Mouse (Mus musculus): ENCODE results near the gene Dctn3. TPM values are rescaled to one million over a fixed set of nuclear protein-coding genes. Genes with fewer than 3 reads are reported as not detected.
"Not testable (repeated sequence)": the region's sequence is repeated elsewhere in the genome, so short reads cannot be mapped to it uniquely, and the experiment has no call there.

Dctn3 gene
- polyA plus RNA-seq, 1 experiment from 2014 or later, result 56.9 TPM

GRCm38 (mm10) chr4:41696930-41697841 is 25.8 kb downstream of the Dctn3 start, which contains the start of gene Cntfr:
Cntfr (minus strand) TSS chr4:41697089.
- H3K36me3 ChIP-seq (ENCODE audit: control insufficient read depth, insufficient read depth); H3K4me2 ChIP-seq (ENCODE audit: low read depth, low read length); H3K27me3 ChIP-seq (ENCODE audit: control insufficient read depth, insufficient read depth, low read depth, low read length); H3K27ac ChIP-seq (ENCODE audit: low read length); ATAC-seq (ENCODE audit: low read depth); H3K9me3 ChIP-seq (replicated peaks; ENCODE audit: control insufficient read depth, low read length); H3K4me1 ChIP-seq (ENCODE audit: control insufficient read depth, low read depth, low read length); H3K4me3 ChIP-seq (ENCODE audit: low read depth, low read length); H3K9ac ChIP-seq (ENCODE audit: low read depth, low read length): not testable (repeated sequence)
- WGBS (ENCODE audit: insufficient replicate concordance), result 13% methylated on average over 23 of the region's 40 CpGs

- H3K27me3 ChIP-seq (ENCODE audit: control insufficient read depth, insufficient read depth, low read depth, low read length); H3K27ac ChIP-seq (ENCODE audit: low read length): not testable (repeated sequence)
- 11% methylated on average over 11 of the region's 15 CpGs for WGBS (ENCODE audit: insufficient replicate concordance)
These were observed 26.5 kb downstream of the Dctn3 start for GRCm38 (mm10) chr4:41696452-41696851.

GRCm38 (mm10) chr4:41695800-41696199 is 27.2 kb downstream of the Dctn3 start:
- H3K9ac ChIP-seq (ENCODE audit: low read depth, low read length); H3K36me3 ChIP-seq (ENCODE audit: control insufficient read depth, insufficient read depth); H3K9me3 ChIP-seq (replicated peaks; ENCODE audit: control insufficient read depth, low read length); H3K4me1 ChIP-seq (ENCODE audit: control insufficient read depth, low read depth, low read length); ATAC-seq (ENCODE audit: low read depth); H3K4me3 ChIP-seq (ENCODE audit: low read depth, low read length); H3K27ac ChIP-seq (ENCODE audit: low read length); H3K4me2 ChIP-seq (ENCODE audit: low read depth, low read length); H3K27me3 ChIP-seq (ENCODE audit: control insufficient read depth, insufficient read depth, low read depth, low read length): not testable (repeated sequence)
- WGBS (ENCODE audit: insufficient replicate concordance), result 4% methylated on average over 11 of the region's 38 CpGs

More at GRCm38 (mm10) chr4:41696452-41696851, 26.5 kb downstream of the Dctn3 start:
- H3K4me3 ChIP-seq (ENCODE audit: low read depth, low read length); H3K9me3 ChIP-seq (replicated peaks; ENCODE audit: control insufficient read depth, low read length); H3K4me2 ChIP-seq (ENCODE audit: low read depth, low read length); ATAC-seq (ENCODE audit: low read depth); H3K4me1 ChIP-seq (ENCODE audit: control insufficient read depth, low read depth, low read length); H3K9ac ChIP-seq (ENCODE audit: low read depth, low read length); H3K36me3 ChIP-seq (ENCODE audit: control insufficient read depth, insufficient read depth): not testable (repeated sequence)

- 5% methylated on average over 4 of the region's 4 CpGs for WGBS (ENCODE audit: insufficient replicate concordance)
- not testable (repeated sequence) for ATAC-seq (ENCODE audit: low read depth)
These were observed 29.5 kb downstream of the Dctn3 start for GRCm38 (mm10) chr4:41693511-41693910.

GRCm38 (mm10) chr4:41690014-41690413 is 33.0 kb downstream of the Dctn3 start:
- not testable (repeated sequence) for H3K27me3 ChIP-seq (ENCODE audit: control insufficient read depth, insufficient read depth, low read depth, low read length); H3K4me2 ChIP-seq (ENCODE audit: low read depth, low read length); H3K4me1 ChIP-seq (ENCODE audit: control insufficient read depth, low read depth, low read length); H3K27ac ChIP-seq (ENCODE audit: low read length); H3K4me3 ChIP-seq (ENCODE audit: low read depth, low read length); ATAC-seq (ENCODE audit: low read depth); H3K9me3 ChIP-seq (replicated peaks; ENCODE audit: control insufficient read depth, low read length); H3K36me3 ChIP-seq (ENCODE audit: control insufficient read depth, insufficient read depth); H3K9ac ChIP-seq (ENCODE audit: low read depth, low read length)
- WGBS (ENCODE audit: insufficient replicate concordance), result no CpG with 5 or more reads among the region's 4 CpGs

More at GRCm38 (mm10) chr4:41693511-41693910, 29.5 kb downstream of the Dctn3 start:
- H3K9me3 ChIP-seq (replicated peaks; ENCODE audit: control insufficient read depth, low read length); H3K4me3 ChIP-seq (ENCODE audit: low read depth, low read length); H3K36me3 ChIP-seq (ENCODE audit: control insufficient read depth, insufficient read depth); H3K27ac ChIP-seq (ENCODE audit: low read length); H3K4me1 ChIP-seq (ENCODE audit: control insufficient read depth, low read depth, low read length); H3K27me3 ChIP-seq (ENCODE audit: control insufficient read depth, insufficient read depth, low read depth, low read length); H3K4me2 ChIP-seq (ENCODE audit: low read depth, low read length); H3K9ac ChIP-seq (ENCODE audit: low read depth, low read length): not testable (repeated sequence)

GRCm38 (mm10) chr4:41688562-41688961 is 34.4 kb downstream of the Dctn3 start:
- not testable (repeated sequence) for H3K36me3 ChIP-seq (ENCODE audit: control insufficient read depth, insufficient read depth); H3K4me2 ChIP-seq (ENCODE audit: low read depth, low read length); H3K9ac ChIP-seq (ENCODE audit: low read depth, low read length); H3K9me3 ChIP-seq (replicated peaks; ENCODE audit: control insufficient read depth, low read length); H3K4me3 ChIP-seq (ENCODE audit: low read depth, low read length); H3K27ac ChIP-seq (ENCODE audit: low read length); H3K27me3 ChIP-seq (ENCODE audit: control insufficient read depth, insufficient read depth, low read depth, low read length); ATAC-seq (ENCODE audit: low read depth); H3K4me1 ChIP-seq (ENCODE audit: control insufficient read depth, low read depth, low read length)
- WGBS (ENCODE audit: insufficient replicate concordance), result 41% methylated on average over 1 of the region's 1 CpGs

GRCm38 (mm10) chr4:41685882-41686492 is 37.0 kb downstream of the Dctn3 start:
- not testable (repeated sequence) for H3K4me1 ChIP-seq (ENCODE audit: control insufficient read depth, low read depth, low read length); H3K36me3 ChIP-seq (ENCODE audit: control insufficient read depth, insufficient read depth); H3K27ac ChIP-seq (ENCODE audit: low read length); H3K9ac ChIP-seq (ENCODE audit: low read depth, low read length); ATAC-seq (ENCODE audit: low read depth); H3K4me2 ChIP-seq (ENCODE audit: low read depth, low read length); H3K4me3 ChIP-seq (ENCODE audit: low read depth, low read length); H3K9me3 ChIP-seq (replicated peaks; ENCODE audit: control insufficient read depth, low read length)
- peaks cover 13% of the 10 kb centered on the region for H3K27me3 ChIP-seq (ENCODE audit: control insufficient read depth, insufficient read depth, low read depth, low read length)
- WGBS (ENCODE audit: insufficient replicate concordance), result 37% methylated on average over 9 of the region's 10 CpGs

- not testable (repeated sequence) for H3K4me3 ChIP-seq (ENCODE audit: low read depth, low read length); H3K27ac ChIP-seq (ENCODE audit: low read length); H3K9ac ChIP-seq (ENCODE audit: low read depth, low read length); H3K4me2 ChIP-seq (ENCODE audit: low read depth, low read length); ATAC-seq (ENCODE audit: low read depth); H3K36me3 ChIP-seq (ENCODE audit: control insufficient read depth, insufficient read depth); H3K9me3 ChIP-seq (replicated peaks; ENCODE audit: control insufficient read depth, low read length); H3K4me1 ChIP-seq (ENCODE audit: control insufficient read depth, low read depth, low read length)
- H3K27me3 ChIP-seq (ENCODE audit: control insufficient read depth, insufficient read depth, low read depth, low read length), result peaks cover 13% of the 10 kb centered on the region
- WGBS (ENCODE audit: insufficient replicate concordance), result 4% methylated on average over 14 of the region's 14 CpGs
These were observed 38.0 kb downstream of the Dctn3 start for GRCm38 (mm10) chr4:41684931-41685453.

Data from liver, embryonic 16.5 days (tissue).